Mouse (Mus musculus): Measurements from ENCODE around the gene Cep135. TPM values are rescaled to one million over a fixed set of nuclear protein-coding genes. Genes with fewer than 3 reads are reported as not detected.

Cep135 gene
- polyA plus RNA-seq, 1 experiment from 2014 or later: 8.2 TPM

DNA sequence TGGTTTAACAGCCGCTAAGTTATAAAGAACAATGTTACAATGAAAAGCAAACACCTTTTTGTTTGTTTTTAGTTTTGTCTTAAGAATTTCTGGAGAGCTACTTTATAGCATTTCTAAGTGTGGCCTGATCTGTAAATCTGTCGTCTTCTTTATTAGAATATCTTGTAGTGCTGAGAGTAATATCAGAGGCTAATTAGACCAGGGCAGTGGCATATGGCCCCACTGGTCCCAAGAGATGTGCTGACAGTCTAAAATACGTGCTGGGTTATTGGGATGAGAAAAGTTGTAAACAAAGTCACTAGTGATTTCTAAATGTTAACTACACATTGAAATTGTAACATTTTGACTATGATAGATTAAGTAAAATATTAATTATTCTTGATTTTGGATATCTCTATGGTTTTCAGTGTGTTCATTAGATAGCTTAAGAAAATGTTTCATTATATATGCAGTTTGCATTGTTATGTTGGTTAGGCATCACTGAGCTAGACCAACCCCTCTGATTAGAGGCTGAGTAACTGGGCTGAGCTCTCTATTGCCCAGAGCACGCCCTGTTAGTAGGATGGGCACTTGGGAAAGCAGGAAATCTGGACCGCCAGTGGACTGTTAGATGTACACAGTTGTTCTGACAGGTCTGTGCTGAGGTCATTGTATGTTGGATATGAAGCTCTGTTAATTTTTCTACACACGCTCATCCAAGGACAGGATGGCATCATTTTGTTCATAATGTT is 77.7 kb downstream of the Cep135 start:
- ATAC-seq (replicated peaks; ENCODE audit: low FRiP score, low TSS enrichment, low read depth): no peak
- no peak overlapping the region for H3K4me3 ChIP-seq (ENCODE audit: low read depth, low read length)
- 72% methylated on average over 6 of the region's 6 CpGs for WGBS
- H3K9ac ChIP-seq (ENCODE audit: low read length): no peak overlapping the region
- H3K27me3 ChIP-seq (replicated peaks; ENCODE audit: control insufficient read depth, insufficient read depth, low read length): no peaks in the 10 kb centered on the region
- H3K27ac ChIP-seq (ENCODE audit: low read depth): no peak overlapping the region
- no peaks in the 10 kb centered on the region for H3K9me3 ChIP-seq (ENCODE audit: control insufficient read depth, low read length)
- H3K4me1 ChIP-seq (replicated peaks; ENCODE audit: control insufficient read depth, insufficient read depth, low read length): no peaks in the 10 kb centered on the region; the same call in 1 of the 2 replicates
- H3K4me2 ChIP-seq (ENCODE audit: low read length): no peak overlapping the region
- DNase-seq (ENCODE audit: low spot score): no peak
- no peaks in the 10 kb centered on the region for H3K36me3 ChIP-seq (ENCODE audit: control insufficient read depth, insufficient read depth, low read length)

DNA sequence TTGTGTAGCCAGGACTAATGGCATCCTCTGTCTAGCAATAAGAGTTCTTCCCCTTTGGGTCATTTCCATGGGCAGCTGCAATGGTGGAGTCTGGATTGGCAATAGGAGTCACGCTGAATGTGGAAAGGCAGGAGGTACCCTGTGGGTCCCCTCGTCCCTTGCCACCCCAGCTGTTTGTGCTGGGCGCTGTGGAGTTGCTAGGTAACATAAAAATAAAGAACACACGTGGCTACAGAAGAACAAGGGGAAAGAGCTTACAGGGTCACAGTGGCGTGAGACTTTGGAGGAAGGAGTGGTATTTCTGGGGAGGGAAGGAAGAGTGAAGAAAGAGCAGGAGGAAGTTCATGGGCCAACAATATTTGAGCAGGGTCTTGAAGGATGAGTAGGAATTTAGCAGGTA is 79.6 kb downstream of the Cep135 start:
- H3K4me2 ChIP-seq (ENCODE audit: low read length): no peak overlapping the region
- H3K9me3 ChIP-seq (ENCODE audit: control insufficient read depth, low read length): no peaks in the 10 kb centered on the region
- H3K4me3 ChIP-seq (ENCODE audit: low read depth, low read length): no peak overlapping the region
- no peak for DNase-seq (ENCODE audit: low spot score)
- no peaks in the 10 kb centered on the region for H3K4me1 ChIP-seq (replicated peaks; ENCODE audit: control insufficient read depth, insufficient read depth, low read length)
- H3K27ac ChIP-seq (ENCODE audit: low read depth): no peak overlapping the region
- no peak overlapping the region for H3K9ac ChIP-seq (ENCODE audit: low read length)
- H3K36me3 ChIP-seq (ENCODE audit: control insufficient read depth, insufficient read depth, low read length): no peaks in the 10 kb centered on the region
- ATAC-seq (replicated peaks; ENCODE audit: low FRiP score, low TSS enrichment, low read depth): no peak
- WGBS: 81% methylated on average over 5 of the region's 5 CpGs
- no peaks in the 10 kb centered on the region for H3K27me3 ChIP-seq (replicated peaks; ENCODE audit: control insufficient read depth, insufficient read depth, low read length)

GRCm38 (mm10) chr5:76668547-76668946 is 80.0 kb downstream of the Cep135 start:
- Histone ChIP-seq H3K4me1 (replicated peaks; ENCODE audit: control insufficient read depth, insufficient read depth, low read length) (no peaks in the 10 kb centered on the region), H3K9ac (ENCODE audit: low read length) (no peak overlapping the region), H3K9me3 (ENCODE audit: control insufficient read depth, low read length) (no peaks in the 10 kb centered on the region), H3K4me2 (ENCODE audit: low read length) (no peak overlapping the region), H3K36me3 (ENCODE audit: control insufficient read depth, insufficient read depth, low read length) (no peaks in the 10 kb centered on the region), H3K4me3 (ENCODE audit: low read depth, low read length) (no peak overlapping the region), H3K27me3 (replicated peaks; ENCODE audit: control insufficient read depth, insufficient read depth, low read length) (no peaks in the 10 kb centered on the region), H3K27ac (ENCODE audit: low read depth) (no peak overlapping the region)
- DNase-seq (ENCODE audit: low spot score): no peak
- 67% methylated on average over 5 of the region's 5 CpGs for WGBS
- no peak for ATAC-seq (replicated peaks; ENCODE audit: low FRiP score, low TSS enrichment, low read depth)

GRCm38 (mm10) chr5:76670183-76670582 is 81.7 kb downstream of the Cep135 start:
- no peaks in the 10 kb centered on the region for H3K27me3 ChIP-seq (replicated peaks; ENCODE audit: control insufficient read depth, insufficient read depth, low read length)
- no peak overlapping the region for H3K9ac ChIP-seq (ENCODE audit: low read length)
- WGBS: 91% methylated on average over 10 of the region's 10 CpGs
- no peaks in the 10 kb centered on the region for H3K36me3 ChIP-seq (ENCODE audit: control insufficient read depth, insufficient read depth, low read length)
- no peaks in the 10 kb centered on the region for H3K9me3 ChIP-seq (ENCODE audit: control insufficient read depth, low read length)
- no peak for ATAC-seq (replicated peaks; ENCODE audit: low FRiP score, low TSS enrichment, low read depth)
- no peak overlapping the region for H3K4me3 ChIP-seq (ENCODE audit: low read depth, low read length)
- H3K4me2 ChIP-seq (ENCODE audit: low read length): no peak overlapping the region
- H3K27ac ChIP-seq (ENCODE audit: low read depth): no peak overlapping the region
- DNase-seq (ENCODE audit: low spot score): no peak
- no peaks in the 10 kb centered on the region for H3K4me1 ChIP-seq (replicated peaks; ENCODE audit: control insufficient read depth, insufficient read depth, low read length)

GRCm38 (mm10) chr5:76674022-76674653 is 85.6 kb downstream of the Cep135 start:
- DNase-seq (ENCODE audit: low spot score) (no peak), ATAC-seq (replicated peaks; ENCODE audit: low FRiP score, low TSS enrichment, low read depth) (no peak)
- Histone ChIP-seq H3K4me1 (replicated peaks; ENCODE audit: control insufficient read depth, insufficient read depth, low read length) (no peaks in the 10 kb centered on the region), H3K36me3 (ENCODE audit: control insufficient read depth, insufficient read depth, low read length) (no peaks in the 10 kb centered on the region), H3K9ac (ENCODE audit: low read length) (no peak overlapping the region), H3K27ac (ENCODE audit: low read depth) (no peak overlapping the region), H3K4me2 (ENCODE audit: low read length) (no peak overlapping the region), H3K27me3 (replicated peaks; ENCODE audit: control insufficient read depth, insufficient read depth, low read length) (no peaks in the 10 kb centered on the region), H3K4me3 (ENCODE audit: low read depth, low read length) (no peak overlapping the region), H3K9me3 (ENCODE audit: control insufficient read depth, low read length) (no peaks in the 10 kb centered on the region)
- 92% methylated on average over 5 of the region's 5 CpGs for WGBS

- 69% methylated on average over 4 of the region's 4 CpGs for WGBS
- Histone ChIP-seq H3K9ac (ENCODE audit: low read length) (no peak overlapping the region), H3K4me3 (ENCODE audit: low read depth, low read length) (no peak overlapping the region), H3K36me3 (ENCODE audit: control insufficient read depth, insufficient read depth, low read length) (no peaks in the 10 kb centered on the region), H3K27me3 (replicated peaks; ENCODE audit: control insufficient read depth, insufficient read depth, low read length) (no peaks in the 10 kb centered on the region), H3K9me3 (ENCODE audit: control insufficient read depth, low read length) (peaks cover 2% of the 10 kb centered on the region; the same call in 1 of the 2 replicates), H3K4me2 (ENCODE audit: low read length) (no peak overlapping the region), H3K4me1 (replicated peaks; ENCODE audit: control insufficient read depth, insufficient read depth, low read length) (no peaks in the 10 kb centered on the region), H3K27ac (ENCODE audit: low read depth) (no peak overlapping the region)
- DNase-seq (ENCODE audit: low spot score): no peak
- no peak for ATAC-seq (replicated peaks; ENCODE audit: low FRiP score, low TSS enrichment, low read depth)
Observed at GRCm38 (mm10) chr5:76675369-76675768, 86.9 kb downstream of the Cep135 start.

GRCm38 (mm10) chr5:76680959-76681358 is 92.5 kb downstream of the Cep135 start:
- Histone ChIP-seq H3K9me3 (ENCODE audit: control insufficient read depth, low read length) (peaks cover 4% of the 10 kb centered on the region; the same call in 1 of the 2 replicates), H3K27ac (ENCODE audit: low read depth) (no peak overlapping the region), H3K9ac (ENCODE audit: low read length) (no peak overlapping the region), H3K27me3 (replicated peaks; ENCODE audit: control insufficient read depth, insufficient read depth, low read length) (no peaks in the 10 kb centered on the region), H3K4me2 (ENCODE audit: low read length) (no peak overlapping the region), H3K4me1 (replicated peaks; ENCODE audit: control insufficient read depth, insufficient read depth, low read length) (no peaks in the 10 kb centered on the region; the same call in none of the 2 replicates), H3K4me3 (ENCODE audit: low read depth, low read length) (no peak overlapping the region), H3K36me3 (ENCODE audit: control insufficient read depth, insufficient read depth, low read length) (no peaks in the 10 kb centered on the region)
- ATAC-seq (replicated peaks; ENCODE audit: low FRiP score, low TSS enrichment, low read depth) (no peak), DNase-seq (ENCODE audit: low spot score) (no peak)
- 75% methylated on average over 3 of the region's 3 CpGs for WGBS

DNA sequence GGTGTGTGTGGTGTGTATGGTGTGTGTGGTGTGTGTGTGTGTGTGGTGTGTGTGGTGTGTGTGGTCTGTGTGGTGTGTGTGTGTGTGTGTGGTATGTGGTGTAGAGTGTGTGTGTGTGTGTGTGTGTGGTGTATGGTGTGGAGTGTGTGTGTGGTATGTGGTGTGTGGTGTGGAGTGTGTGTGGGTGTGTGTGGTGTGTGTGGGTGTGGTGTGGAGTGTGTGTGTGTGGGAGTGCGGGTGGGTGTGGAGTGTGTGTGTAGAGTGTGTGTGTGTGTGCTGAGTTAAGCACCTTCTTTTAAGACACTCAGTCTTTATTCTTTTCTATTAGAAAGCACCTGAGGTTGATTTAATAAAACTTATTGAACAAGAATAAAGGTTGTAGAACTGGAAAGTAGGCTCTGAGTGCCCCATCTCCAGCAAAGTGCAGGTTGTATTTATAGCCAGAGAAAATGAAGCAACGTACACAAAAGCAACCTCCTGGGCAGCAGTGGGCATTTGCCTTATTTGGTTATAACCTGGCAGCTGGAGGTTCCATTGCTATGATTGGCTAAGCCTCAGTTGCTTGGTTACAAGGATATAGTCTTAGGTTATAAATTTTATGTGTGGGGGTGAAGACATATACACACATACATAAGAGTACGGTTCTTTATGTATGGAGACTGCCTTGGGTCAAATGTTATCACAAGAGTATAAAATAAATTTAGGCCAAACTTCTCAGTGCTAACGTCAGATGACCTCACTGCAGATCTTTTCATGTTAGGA is 93.6 kb downstream of the Cep135 start:
- DNase-seq (ENCODE audit: low spot score) (no peak), ATAC-seq (replicated peaks; ENCODE audit: low FRiP score, low TSS enrichment, low read depth) (no peak)
- Histone ChIP-seq H3K4me1 (replicated peaks; ENCODE audit: control insufficient read depth, insufficient read depth, low read length) (no peaks in the 10 kb centered on the region; the same call in none of the 2 replicates), H3K4me2 (ENCODE audit: low read length) (no peak overlapping the region), H3K4me3 (ENCODE audit: low read depth, low read length) (no peak overlapping the region), H3K9ac (ENCODE audit: low read length) (no peak overlapping the region), H3K27ac (ENCODE audit: low read depth) (no peak overlapping the region), H3K36me3 (ENCODE audit: control insufficient read depth, insufficient read depth, low read length) (no peaks in the 10 kb centered on the region), H3K27me3 (replicated peaks; ENCODE audit: control insufficient read depth, insufficient read depth, low read length) (no peaks in the 10 kb centered on the region), H3K9me3 (ENCODE audit: control insufficient read depth, low read length) (peaks cover 4% of the 10 kb centered on the region; the same call in 1 of the 2 replicates)
- 50% methylated on average over 4 of the region's 4 CpGs for WGBS
